Mouse (Mus musculus) stomach, postnatal 0 days (tissue): ENCODE measurements around the gene Ms4a14. TPM values are rescaled to one million over a fixed set of nuclear protein-coding genes. Genes with fewer than 3 reads are reported as not detected.
A peak's percentile ranks its signal among the peaks of the same experiment; 100 is the strongest.
"Not testable (repeated sequence)": the region's sequence is repeated elsewhere in the genome, so short reads cannot be mapped to it uniquely, and the experiment has no call there.

Source experiments
- ATAC-seq: fragments of 200-750 bp; cut with Nextera tagmentation; 2 replicates; pipeline ENCODE4 v1.8.0; 2017; ENCODE audit not compliant: low FRiP score, low TSS enrichment
- DNase-seq: peaks from one replicate; pipeline ENCODE4 v3.0.0-alpha.2; 2016; ENCODE audit warnings: low spot score
- H3K27ac ChIP-seq: fragments of 300-500 bp; sonication (generic); replicated peaks from 2 replicates; pipeline ENCODE4 v1.5.1; 2014; ENCODE audit warnings: mild to moderate bottlenecking, control low read depth
- H3K27me3 ChIP-seq: fragments of 300-500 bp; sonication (generic); 2 replicates; pipeline ENCODE4 v1.6.1; 2014; ENCODE audit warnings: low read length; ENCODE audit not compliant: control insufficient read depth, insufficient read depth
- H3K36me3 ChIP-seq: fragments of 300-500 bp; sonication (generic); 2 replicates; pipeline ENCODE4 v1.6.1; 2014; ENCODE audit warnings: low read length, mixed read lengths; ENCODE audit not compliant: control insufficient read depth, insufficient read depth
- H3K4me1 ChIP-seq: fragments of 300-500 bp; sonication (generic); replicated peaks from 2 replicates; pipeline ENCODE4 v1.6.1; 2014; ENCODE audit warnings: antibody characterized with exemption; ENCODE audit not compliant: control insufficient read depth, insufficient read depth
- H3K4me2 ChIP-seq: fragments of 300-500 bp; sonication (generic); replicated peaks from 2 replicates; pipeline ENCODE4 v1.6.1; 2014; ENCODE audit warnings: low read depth, mild to moderate bottlenecking, control low read depth, moderate library complexity
- H3K4me3 ChIP-seq: fragments of 300-500 bp; sonication (generic); 2 replicates; pipeline ENCODE4 v1.5.1; 2014; ENCODE audit warnings: low read depth, low read length, control low read depth
- H3K9ac ChIP-seq: fragments of 300-500 bp; sonication (generic); 2 replicates; pipeline ENCODE4 v1.6.1; 2014; ENCODE audit warnings: mild to moderate bottlenecking, low read length, control low read depth, mixed read lengths
- H3K9me3 ChIP-seq: fragments of 300-500 bp; sonication (generic); 2 replicates; pipeline ENCODE4 v1.6.1; 2016; ENCODE audit warnings: low read length; ENCODE audit not compliant: control insufficient read depth
- CTCF ChIP-seq: IDR thresholded peaks from 2 replicates; pipeline ENCODE4 v1.5.1; 2016; ENCODE audit warnings: antibody characterized with exemption, low read depth, mild to moderate bottlenecking, moderate library complexity
- EP300 ChIP-seq: optimal IDR thresholded peaks from 2 replicates; pipeline ENCODE3; 2016; ENCODE audit warnings: antibody characterized with exemption
- WGBS: fragments of 180-500 bp; shearing (Covaris S2); extraction: QIAGEN DNeasy Blood & Tissue Kit; methylation state at CpG from one replicate; pipeline ENCODE4 v1.1.7; 2014; 5-methylcytosine and 5-hydroxymethylcytosine counted together
- polyA plus RNA-seq: library from polyadenylated mRNA; unstranded; fragments of >200 nt; fragmentation: Nextera tagmentation; extraction: Ambion mirVana; gene quantifications from 2 replicates; pipeline ENCODE4 v1.2.1, GENCODE M21; 2015

Gene Ms4a14
- polyA plus RNA-seq, 1 experiment from 2014 or later = 0.08 TPM

- H3K9me3 ChIP-seq = no peaks in the 10 kb centered on the region
- no peak overlapping the region for H3K4me3 ChIP-seq
- ATAC-seq (0 out of 2 replicates have a peak, but pooled peaks have one; percentile 45), DNase-seq (no peak)
- H3K27me3 ChIP-seq = no peaks in the 10 kb centered on the region
- no peak overlapping the region for H3K4me2 ChIP-seq
- no peaks in the 10 kb centered on the region for H3K4me1 ChIP-seq
- H3K36me3 ChIP-seq = no peaks in the 10 kb centered on the region
- 74% methylated on average over 4 of the region's 4 CpGs for WGBS
- TF ChIP-seq CTCF = no peak
- TF ChIP-seq EP300 = no peak
- H3K9ac ChIP-seq = no peak overlapping the region
- H3K27ac ChIP-seq = no peak overlapping the region
Measured at GRCm38 (mm10) chr19:11266956-11267355, 47.3 kb downstream of the Ms4a14 start.

GRCm38 (mm10) chr19:11266052-11266845, 48.0 kb downstream of the Ms4a14 start, which contains the start of gene Ms4a1:
TSS of gene Ms4a1 (minus strand) at chr19:11266241.
- TF ChIP-seq CTCF (no peak), EP300 (no peak)
- no peaks in the 10 kb centered on the region for H3K4me1 ChIP-seq
- WGBS = 83% methylated on average over 8 of the region's 8 CpGs
- no peak within 1 kb of the TSS for H3K9ac ChIP-seq
- no peak within 1 kb of the TSS for H3K4me2 ChIP-seq
- no peaks in the 10 kb centered on the region for H3K36me3 ChIP-seq
- no peak for DNase-seq
- H3K27me3 ChIP-seq = no peaks in the 10 kb centered on the region
- ATAC-seq = no peak
- no peak within 1 kb of the TSS for H3K27ac ChIP-seq
- no peak within 1 kb of the TSS for H3K4me3 ChIP-seq
- no peaks in the 10 kb centered on the region for H3K9me3 ChIP-seq

GRCm38 (mm10) chr19:11264602-11265185, 49.6 kb downstream of the Ms4a14 start:
- H3K4me2 ChIP-seq = no peak overlapping the region
- H3K4me3 ChIP-seq = no peak overlapping the region
- H3K4me1 ChIP-seq = no peaks in the 10 kb centered on the region
- no peaks in the 10 kb centered on the region for H3K36me3 ChIP-seq
- no peak for ATAC-seq
- H3K9ac ChIP-seq = no peak overlapping the region
- 72% methylated on average over 9 of the region's 9 CpGs for WGBS
- no peak for DNase-seq
- H3K27me3 ChIP-seq = no peaks in the 10 kb centered on the region
- H3K27ac ChIP-seq = no peak overlapping the region
- TF ChIP-seq EP300 = no peak
- TF ChIP-seq CTCF = no peak
- H3K9me3 ChIP-seq = no peaks in the 10 kb centered on the region

- 64% methylated on average over 3 of the region's 3 CpGs for WGBS
- no peak for DNase-seq
- Histone ChIP-seq H3K9me3 (no peaks in the 10 kb centered on the region), H3K36me3 (no peaks in the 10 kb centered on the region), H3K9ac (no peak overlapping the region), H3K27ac (no peak overlapping the region), H3K4me2 (no peak overlapping the region), H3K4me3 (no peak overlapping the region), H3K4me1 (no peaks in the 10 kb centered on the region), H3K27me3 (no peaks in the 10 kb centered on the region)
- ATAC-seq = no peak
- TF ChIP-seq EP300 = no peak
- no peak for TF ChIP-seq CTCF
Measured at GRCm38 (mm10) chr19:11263549-11263948, 50.7 kb downstream of the Ms4a14 start.

GRCm38 (mm10) chr19:11262932-11263331, 51.3 kb downstream of the Ms4a14 start:
- H3K27ac ChIP-seq, DNase-seq, ATAC-seq: not testable (repeated sequence)

GRCm38 (mm10) chr19:11261522-11261921, 52.7 kb downstream of the Ms4a14 start:
- no peak overlapping the region for H3K4me2 ChIP-seq
- H3K36me3 ChIP-seq = no peaks in the 10 kb centered on the region
- H3K27me3 ChIP-seq = no peaks in the 10 kb centered on the region
- DNase-seq (no peak), ATAC-seq (no peak)
- no peak for TF ChIP-seq EP300
- H3K4me1 ChIP-seq = no peaks in the 10 kb centered on the region
- no peak overlapping the region for H3K27ac ChIP-seq
- WGBS = 84% methylated on average over 2 of the region's 2 CpGs
- no peak overlapping the region for H3K9ac ChIP-seq
- no peak overlapping the region for H3K4me3 ChIP-seq
- no peaks in the 10 kb centered on the region for H3K9me3 ChIP-seq

More at GRCm38 (mm10) chr19:11262932-11263331, 51.3 kb downstream of the Ms4a14 start:
- not testable (repeated sequence) for H3K4me3 ChIP-seq, H3K9me3 ChIP-seq, H3K27me3 ChIP-seq, H3K36me3 ChIP-seq, H3K4me1 ChIP-seq, H3K9ac ChIP-seq, H3K4me2 ChIP-seq
- WGBS = 59% methylated on average over 4 of the region's 4 CpGs

Other genes with a start within 250 kb of the Ms4a14 start
- 21.0 and 22.3 TPM in 2 replicates for gene Ms4a8a, start 233.4 kb downstream of the Ms4a14 start, polyA plus RNA-seq
- 0.08 TPM in 1 of 2 replicates, not detected in the other for gene 1700017D01Rik, start 183.6 kb downstream of the Ms4a14 start, polyA plus RNA-seq
- not detected in 2 replicates for gene 1700025F22Rik, start 149.1 kb downstream of the Ms4a14 start, polyA plus RNA-seq
- gene Ms4a13, start 117.7 kb downstream of the Ms4a14 start, polyA plus RNA-seq = not detected in 2 replicates
- 0.51 and 0.73 TPM in 2 replicates for gene Ms4a12, start 82.0 kb downstream of the Ms4a14 start, polyA plus RNA-seq
- gene Ms4a1, start 48.2 kb downstream of the Ms4a14 start, polyA plus RNA-seq = 0.06 and 0.11 TPM in 2 replicates
- not detected in 2 replicates for gene Ms4a5, start 30.6 kb downstream of the Ms4a14 start, polyA plus RNA-seq
- gene Ms4a7, start 21.7 kb upstream of the Ms4a14 start, polyA plus RNA-seq = 13.6 and 15.0 TPM in 2 replicates
- gene Ms4a4a, start 61.1 kb upstream of the Ms4a14 start, polyA plus RNA-seq = 6.0 TPM in 2 replicates
- gene Ms4a4c, start 90.3 kb upstream of the Ms4a14 start, polyA plus RNA-seq = 0.59 and 1.1 TPM in 2 replicates
- 0.89 and 1.0 TPM in 2 replicates for gene Ms4a4b, start 129.1 kb upstream of the Ms4a14 start, polyA plus RNA-seq
- gene Ms4a6c, start 154.9 kb upstream of the Ms4a14 start, polyA plus RNA-seq = 9.6 and 10.5 TPM in 2 replicates
- 0.16 and 0.19 TPM in 2 replicates for gene Gm8369, start 171.5 kb upstream of the Ms4a14 start, polyA plus RNA-seq
- gene Ms4a6b, start 202.1 kb upstream of the Ms4a14 start, polyA plus RNA-seq = 6.6 and 6.9 TPM in 2 replicates
- gene Ms4a4d, start 222.3 kb upstream of the Ms4a14 start, polyA plus RNA-seq = 8.6 and 9.1 TPM in 2 replicates